Mouse (Mus musculus): Measurements from ENCODE around the gene Tnip2.

Gene Tnip2

GRCm38 (mm10) chr5:34446207-34446606, 67.6 kb downstream of the Tnip2 start:
- no peak for DNase-seq
